Mouse (Mus musculus) hindbrain, embryonic 10.5 days (tissue): ENCODE measurements around the gene Midn. TPM values are rescaled to one million over a fixed set of nuclear protein-coding genes. Genes with fewer than 3 reads are reported as not detected.

Experiments used
- DNase-seq: peaks from one replicate; pipeline ENCODE4 v3.0.0-alpha.2; 2017; ENCODE audit warnings: low spot score
- H3K27ac ChIP-seq: fragments of 300-500 bp; sonication (generic); 2 replicates; pipeline ENCODE4 v1.5.1; 2016; ENCODE audit warnings: mild to moderate bottlenecking, moderate library complexity
- H3K27me3 ChIP-seq: fragments of 300-500 bp; sonication (generic); 2 replicates; pipeline ENCODE4 v1.6.1; 2016; ENCODE audit warnings: mild to moderate bottlenecking; ENCODE audit not compliant: poor library complexity, insufficient read depth, severe bottlenecking
- H3K36me3 ChIP-seq: fragments of 300-500 bp; sonication (generic); 2 replicates; pipeline ENCODE4 v1.6.1; 2016; ENCODE audit warnings: mild to moderate bottlenecking, moderate library complexity
- H3K4me1 ChIP-seq: fragments of 300-500 bp; sonication (generic); replicated peaks from 2 replicates; pipeline ENCODE4 v1.6.1; 2016; ENCODE audit warnings: mild to moderate bottlenecking
- H3K4me3 ChIP-seq: fragments of 300-500 bp; sonication (generic); 2 replicates; pipeline ENCODE4 v1.5.1; 2016; ENCODE audit warnings: mild to moderate bottlenecking, moderate library complexity
- H3K9me3 ChIP-seq: fragments of 300-500 bp; sonication (generic); 2 replicates; pipeline ENCODE4 v1.6.1; 2016; ENCODE audit warnings: mild to moderate bottlenecking, moderate library complexity
- WGBS: fragments of 180-500 bp; shearing (Covaris S2); methylation state at CpG from one replicate; pipeline ENCODE4 v1.1.7; 2016; 5-methylcytosine and 5-hydroxymethylcytosine counted together
- polyA plus RNA-seq: library from polyadenylated mRNA; unstranded; fragments of >200 nt; fragmentation: Nextera tagmentation; extraction: Ambion mirVana; gene quantifications from 2 replicates; pipeline ENCODE4 v1.2.1, GENCODE M21; 2016

Gene Midn
- polyA plus RNA-seq, 1 experiment from 2014 or later = 24.6 TPM

DNA sequence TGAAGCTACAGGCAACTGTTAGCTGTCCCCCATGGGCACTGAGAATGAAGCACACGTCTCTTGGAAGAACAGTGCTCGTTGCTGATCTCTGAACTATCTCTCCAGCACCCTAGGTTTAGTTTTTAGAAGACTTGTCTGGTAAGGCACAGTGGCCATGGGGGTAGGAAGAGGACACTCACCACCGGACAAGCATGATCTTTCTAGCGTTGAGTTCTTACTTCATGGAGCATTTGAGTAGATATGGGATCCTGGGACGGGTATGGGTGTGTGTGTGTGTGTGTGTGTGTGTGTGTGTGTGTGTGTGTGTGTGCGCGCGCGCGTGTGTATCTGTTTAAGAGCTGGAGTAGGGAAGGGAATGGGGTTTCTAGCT is 7.4 kb upstream of the Midn start, which contains the start of gene Cbarp:
Gene Cbarp (minus strand): TSS at position 170 of the 370 bp plus-strand sequence.
- peak within 1 kb of the TSS; percentile 99 for H3K4me3 ChIP-seq
- DNase-seq = no peak
- H3K27me3 ChIP-seq = peaks cover 41% of the 10 kb centered on the region
- H3K27ac ChIP-seq = peak within 1 kb of the TSS; percentile 93
- peaks cover 87% of the 10 kb centered on the region for H3K4me1 ChIP-seq
- 74% methylated on average over 10 of the region's 10 CpGs for WGBS
- no peaks in the 10 kb centered on the region for H3K9me3 ChIP-seq
- peaks cover 35% of the 10 kb centered on the region for H3K36me3 ChIP-seq

DNA sequence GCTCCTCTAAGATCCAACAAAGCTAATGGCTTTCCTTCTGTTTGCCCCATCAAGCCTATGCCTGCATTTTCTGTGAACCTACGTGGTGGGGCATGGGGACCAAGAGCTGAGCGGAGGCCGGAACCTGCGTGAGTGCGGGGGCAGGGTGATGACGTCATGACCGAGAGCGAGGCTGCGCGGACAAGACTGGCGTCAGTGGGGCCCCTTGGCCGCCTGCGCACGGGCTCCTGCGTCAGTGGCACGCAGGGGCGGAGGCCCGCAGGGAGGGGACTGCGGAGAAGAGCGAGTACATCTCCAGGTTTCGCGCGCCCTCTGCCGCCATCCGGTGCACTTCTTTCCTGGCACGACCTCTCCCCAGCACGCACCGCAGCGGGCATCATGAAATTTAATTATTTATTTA is 6.8 kb upstream of the Midn start:
- peaks cover 35% of the 10 kb centered on the region for H3K27me3 ChIP-seq
- no peaks in the 10 kb centered on the region for H3K9me3 ChIP-seq
- H3K4me3 ChIP-seq = peak overlapping the region; percentile 99
- peak overlapping the region; percentile 92 for H3K27ac ChIP-seq
- DNase-seq = peak; percentile 93
- H3K4me1 ChIP-seq = peaks cover 91% of the 10 kb centered on the region
- H3K36me3 ChIP-seq = peaks cover 36% of the 10 kb centered on the region
- WGBS = under 1% methylated on average over 29 of the region's 29 CpGs

DNA sequence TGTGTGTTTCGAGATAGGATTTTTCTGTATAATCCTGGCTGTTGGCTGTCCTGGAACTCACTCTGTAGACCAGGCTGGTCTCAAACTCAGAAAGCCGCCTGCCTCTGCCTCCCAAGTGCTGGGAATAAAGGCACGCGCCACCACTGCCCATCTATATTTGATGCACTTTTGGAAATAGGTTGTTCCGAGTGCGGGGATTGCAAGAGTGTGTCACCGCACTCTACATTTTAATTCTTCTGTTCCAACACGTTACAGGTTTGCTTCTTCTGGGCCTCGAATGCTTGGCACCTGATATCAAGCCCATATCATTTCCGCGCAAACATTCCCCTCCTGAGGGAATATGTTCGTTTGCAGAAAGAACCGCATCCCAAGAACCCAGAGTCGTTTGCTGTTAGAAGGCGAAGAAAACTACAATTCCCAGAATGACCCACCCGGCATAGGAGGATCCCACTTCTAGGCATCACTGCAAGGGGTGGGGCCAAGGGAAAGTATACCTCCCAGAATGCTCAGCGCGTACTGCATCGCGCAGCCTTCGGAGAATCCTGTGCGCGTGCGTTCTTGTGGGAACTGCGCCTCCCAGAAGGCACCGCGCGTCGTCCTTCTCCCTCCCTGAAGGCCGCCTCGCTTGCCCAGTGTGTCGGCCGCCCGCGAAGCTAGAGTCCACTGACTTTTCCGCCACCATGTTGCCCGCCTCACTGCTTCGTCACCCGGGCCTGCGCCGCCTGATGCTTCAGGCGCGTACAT is 6.1 kb upstream of the Midn start:
- peak overlapping the region; percentile 99 for H3K4me3 ChIP-seq
- peaks cover 28% of the 10 kb centered on the region for H3K27me3 ChIP-seq
- WGBS = under 1% methylated on average over 43 of the region's 43 CpGs
- H3K4me1 ChIP-seq = peaks cover 91% of the 10 kb centered on the region
- peak overlapping the region; percentile 92 for H3K27ac ChIP-seq
- peaks cover 37% of the 10 kb centered on the region for H3K36me3 ChIP-seq
- no peaks in the 10 kb centered on the region for H3K9me3 ChIP-seq
- DNase-seq = peak; percentile 94

GRCm38 (mm10) chr10:80142530-80142925 is 5.5 kb upstream of the Midn start:
- no peak for DNase-seq
- Histone ChIP-seq H3K9me3 (no peaks in the 10 kb centered on the region), H3K27ac (peak overlapping the region; percentile 92), H3K36me3 (peaks cover 40% of the 10 kb centered on the region), H3K4me3 (peak overlapping the region; percentile 99), H3K4me1 (peaks cover 91% of the 10 kb centered on the region), H3K27me3 (peaks cover 22% of the 10 kb centered on the region)
- WGBS = 0% methylated on average over 15 of the region's 15 CpGs

DNA sequence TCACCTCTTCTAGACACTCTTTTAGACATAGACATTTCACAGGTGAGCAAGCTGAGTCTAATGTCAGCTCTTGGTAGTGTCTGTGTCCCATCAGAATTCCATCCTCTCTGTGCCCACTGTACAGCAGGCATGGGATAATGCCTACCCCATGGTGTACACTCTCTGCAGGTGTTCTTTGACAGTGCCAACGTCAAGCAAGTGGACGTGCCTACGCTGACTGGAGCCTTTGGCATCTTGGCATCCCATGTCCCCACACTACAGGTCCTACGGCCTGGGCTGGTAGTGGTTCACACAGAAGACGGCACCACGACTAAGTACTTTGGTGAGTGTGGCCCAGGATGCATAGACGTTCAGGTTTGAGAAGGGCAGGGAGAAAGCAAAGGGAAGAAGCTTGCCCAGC is 4.4 kb upstream of the Midn start:
- DNase-seq = no peak
- peaks cover 14% of the 10 kb centered on the region for H3K27me3 ChIP-seq
- H3K36me3 ChIP-seq = peaks cover 40% of the 10 kb centered on the region
- no peaks in the 10 kb centered on the region for H3K9me3 ChIP-seq
- no peak overlapping the region for H3K27ac ChIP-seq
- WGBS = 94% methylated on average over 7 of the region's 7 CpGs
- peak overlapping the region; percentile 99; the same call in 1 of the 2 replicates for H3K4me3 ChIP-seq
- H3K4me1 ChIP-seq = peaks cover 88% of the 10 kb centered on the region

GRCm38 (mm10) chr10:80144159-80144558 is 3.9 kb upstream of the Midn start:
- peak overlapping the region; percentile 99; the same call in 1 of the 2 replicates for H3K4me3 ChIP-seq

GRCm38 (mm10) chr10:80144864-80145838 is 2.9 kb upstream of the Midn start:
- Histone ChIP-seq H3K9me3 (no peaks in the 10 kb centered on the region), H3K27ac (peak overlapping the region; percentile 100), H3K4me3 (peak overlapping the region; percentile 99), H3K4me1 (peaks cover 76% of the 10 kb centered on the region), H3K27me3 (peaks cover 4% of the 10 kb centered on the region; the same call in 1 of the 2 replicates), H3K36me3 (peaks cover 46% of the 10 kb centered on the region)
- 77% methylated on average over 20 of the region's 20 CpGs for WGBS
- DNase-seq = peak; percentile 75

More at GRCm38 (mm10) chr10:80144159-80144558, 3.9 kb upstream of the Midn start:
- Histone ChIP-seq H3K4me1 (peaks cover 83% of the 10 kb centered on the region), H3K27ac (no peak overlapping the region), H3K36me3 (peaks cover 40% of the 10 kb centered on the region), H3K9me3 (no peaks in the 10 kb centered on the region), H3K27me3 (peaks cover 14% of the 10 kb centered on the region)
- no peak for DNase-seq
- WGBS = 90% methylated on average over 12 of the region's 12 CpGs

DNA sequence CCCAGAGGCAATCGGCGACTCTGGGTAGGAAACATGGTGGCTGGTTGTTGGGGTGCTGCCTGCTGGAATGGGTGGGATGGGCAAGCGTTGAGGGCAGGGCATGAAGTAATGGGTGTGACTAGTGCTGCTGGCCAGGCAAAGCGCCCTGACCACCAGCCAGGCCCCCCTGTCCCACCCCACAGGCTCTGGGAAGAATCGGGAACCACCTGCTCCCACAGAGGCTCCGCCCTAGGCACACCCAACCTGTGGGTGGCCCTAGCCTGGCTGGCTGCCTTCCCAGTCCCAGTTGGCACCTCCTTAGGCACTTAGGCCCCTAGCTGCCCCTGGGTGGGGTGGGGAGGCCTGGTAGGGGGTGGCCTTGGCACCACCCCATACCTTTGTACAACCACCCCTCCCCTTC is 2.2 kb upstream of the Midn start:
- 87% methylated on average over 6 of the region's 6 CpGs for WGBS
- no peak for DNase-seq
- H3K27ac ChIP-seq = peak overlapping the region; percentile 100
- H3K27me3 ChIP-seq = no peaks in the 10 kb centered on the region
- H3K9me3 ChIP-seq = no peaks in the 10 kb centered on the region
- peaks cover 53% of the 10 kb centered on the region for H3K36me3 ChIP-seq
- H3K4me1 ChIP-seq = peaks cover 75% of the 10 kb centered on the region
- peak overlapping the region; percentile 99; the same call in 1 of the 2 replicates for H3K4me3 ChIP-seq

- no peaks in the 10 kb centered on the region for H3K9me3 ChIP-seq
- 69% methylated on average over 4 of the region's 4 CpGs for WGBS
- H3K27ac ChIP-seq = peak overlapping the region; percentile 100
- DNase-seq = no peak
- H3K36me3 ChIP-seq = peaks cover 60% of the 10 kb centered on the region
- H3K27me3 ChIP-seq = no peaks in the 10 kb centered on the region
- peaks cover 74% of the 10 kb centered on the region for H3K4me1 ChIP-seq
- H3K4me3 ChIP-seq = peak overlapping the region; percentile 99
Measured at GRCm38 (mm10) chr10:80146568-80147011, 1.5 kb upstream of the Midn start.

GRCm38 (mm10) chr10:80147146-80147718 is 840 bp upstream of the Midn start:
- no peaks in the 10 kb centered on the region for H3K27me3 ChIP-seq
- peaks cover 67% of the 10 kb centered on the region for H3K36me3 ChIP-seq
- peaks cover 76% of the 10 kb centered on the region for H3K4me1 ChIP-seq
- no peaks in the 10 kb centered on the region for H3K9me3 ChIP-seq
- WGBS = 75% methylated on average over 5 of the region's 5 CpGs
- no peak for DNase-seq
- peak overlapping the region; percentile 100 for H3K27ac ChIP-seq
- H3K4me3 ChIP-seq = peak overlapping the region; percentile 99

- peak; percentile 92 for DNase-seq
- H3K27me3 ChIP-seq = no peaks in the 10 kb centered on the region
- peak overlapping the region; percentile 100 for H3K27ac ChIP-seq
- WGBS = under 1% methylated on average over 57 of the region's 57 CpGs
- no peaks in the 10 kb centered on the region for H3K9me3 ChIP-seq
- H3K36me3 ChIP-seq = peaks cover 76% of the 10 kb centered on the region
- H3K4me1 ChIP-seq = peaks cover 77% of the 10 kb centered on the region
- H3K4me3 ChIP-seq = peak overlapping the region; percentile 99
Measured at GRCm38 (mm10) chr10:80148610-80149290, 678 bp downstream of the Midn start.
